Mouse (Mus musculus) myocyte (in vitro differentiated cells): Measurements from ENCODE around the gene Crym. TPM values are rescaled to one million over a fixed set of nuclear protein-coding genes. Genes with fewer than 3 reads are reported as not detected.

ENCODE experiments used
- H3K27me3 ChIP-seq: one replicate; pipeline ENCODE4 v1.6.1; 2011; ENCODE audit not compliant: control insufficient read depth, insufficient read depth, insufficient read length
- H3K36me3 ChIP-seq: one replicate; pipeline ENCODE4 v1.6.1; 2011; ENCODE audit not compliant: control insufficient read depth, insufficient read depth
- H3K4me2 ChIP-seq: one replicate; pipeline ENCODE4 v1.6.1; 2011; ENCODE audit warnings: low read depth, control low read depth
- H3K4me3 ChIP-seq: one replicate; pipeline ENCODE4 v1.5.1; 2011; ENCODE audit warnings: mild to moderate bottlenecking, control low read depth, moderate library complexity
- H3K79me2 ChIP-seq: one replicate; pipeline ENCODE4 v1.6.1; 2011; ENCODE audit not compliant: control insufficient read depth, insufficient read depth
- H3ac ChIP-seq: one replicate; pipeline ENCODE4 v1.6.1; 2011; ENCODE audit not compliant: control insufficient read depth, insufficient read length
- CEBPB ChIP-seq: IDR thresholded peaks from 2 replicates; pipeline ENCODE4 v1.6.1; 2011; ENCODE audit warnings: mild to moderate bottlenecking, moderate library complexity; ENCODE audit not compliant: poor library complexity, insufficient read depth, severe bottlenecking
- E2F4 ChIP-seq: IDR thresholded peaks from one replicate; pipeline ENCODE4 v1.6.1; 2011; ENCODE audit warnings: mild to moderate bottlenecking, control low read depth, moderate library complexity; ENCODE audit not compliant: insufficient read depth
- MAX ChIP-seq: IDR thresholded peaks from one replicate; pipeline ENCODE4 v1.6.1; 2011; ENCODE audit warnings: low read depth, mild to moderate bottlenecking, control low read depth
- MYOD1 ChIP-seq, 3 experiments: IDR thresholded peaks; one replicate each; pipeline ENCODE4 v1.6.1; 2011; ENCODE audit warnings: control low read depth in 2 of 3, low read depth in 2 of 3, mild to moderate bottlenecking in 2 of 3, moderate library complexity in 1 of 3; ENCODE audit not compliant: insufficient read length in 2 of 3, control insufficient read depth in 1 of 3
- MYOG ChIP-seq, 3 experiments: IDR thresholded peaks; one replicate each; pipeline ENCODE4 v1.6.1; 2011; ENCODE audit warnings: control low read depth in 2 of 3, low read depth in 2 of 3, mild to moderate bottlenecking in 2 of 3; ENCODE audit not compliant: insufficient read length in 2 of 3, control insufficient read depth in 1 of 3, insufficient read depth in 1 of 3
- POLR2A ChIP-seq: IDR thresholded peaks from one replicate; pipeline ENCODE4 v1.6.1; 2011; ENCODE audit warnings: low read depth, mild to moderate bottlenecking, control low read depth, moderate library complexity; ENCODE audit not compliant: insufficient read length
- POLR2AphosphoS2 ChIP-seq: IDR thresholded peaks from one replicate; pipeline ENCODE4 v1.6.1; 2011; ENCODE audit warnings: low read depth, control low read depth; ENCODE audit not compliant: insufficient read length
- REST ChIP-seq: IDR thresholded peaks from one replicate; pipeline ENCODE4 v1.6.1; 2011; ENCODE audit warnings: mild to moderate bottlenecking, control low read depth, moderate library complexity; ENCODE audit not compliant: insufficient read depth, insufficient read length
- SRF ChIP-seq: IDR thresholded peaks from one replicate; pipeline ENCODE4 v1.6.1; 2011; ENCODE audit warnings: low read depth; ENCODE audit not compliant: control insufficient read depth, insufficient read length
- TCF12 ChIP-seq: IDR thresholded peaks from one replicate; pipeline ENCODE4 v1.6.1; 2011; ENCODE audit warnings: mild to moderate bottlenecking, control low read depth; ENCODE audit not compliant: poor library complexity, insufficient read depth, severe bottlenecking
- TCF3 ChIP-seq: IDR thresholded peaks from one replicate; pipeline ENCODE4 v1.6.1; 2011; ENCODE audit warnings: low read depth, control low read depth; ENCODE audit not compliant: insufficient read length
- USF1 ChIP-seq: IDR thresholded peaks from one replicate; pipeline ENCODE4 v1.6.1; 2011; ENCODE audit warnings: low read depth, mild to moderate bottlenecking, control low read depth, moderate library complexity
- polyA plus RNA-seq: library from polyadenylated mRNA; unstranded; fragments of >200 nt; fragmentation: generic; extraction: Trizol; gene quantifications from one replicate; pipeline ENCODE4 v1.2.1, GENCODE M21; 2012; ENCODE audit warnings: missing spikeins

Gene Crym
- 9.8 TPM for polyA plus RNA-seq

DNA sequence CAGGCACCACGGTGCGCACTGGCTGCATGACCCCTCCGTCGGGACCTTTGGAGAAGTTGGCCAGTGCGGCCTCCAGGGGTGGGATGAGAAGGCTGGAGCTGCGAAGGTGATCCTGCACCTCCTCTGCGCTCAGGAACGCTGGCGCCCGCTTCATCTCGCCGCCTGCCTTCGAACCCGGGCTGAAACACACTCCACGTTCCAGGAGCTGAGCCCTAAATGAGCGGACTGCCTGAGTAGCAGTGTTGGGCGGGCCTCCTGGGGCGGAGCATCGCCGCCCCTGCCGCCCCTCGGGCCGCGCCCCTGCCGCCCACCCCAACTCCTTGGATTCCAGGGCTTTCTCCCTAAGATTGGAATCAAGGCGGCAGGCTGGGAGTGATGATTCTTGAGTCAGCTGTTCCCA is at the start of gene Crym:
TSS of gene Crym (minus strand) at position 341 of the 400 bp plus-strand sequence.
- Histone ChIP-seq H3K4me3 (peak within 1 kb of the TSS; percentile 12), H3K79me2 (no peaks in the 10 kb centered on the region), H3K36me3 (no peaks in the 10 kb centered on the region), H3K4me2 (peak within 1 kb of the TSS; percentile 18), H3K27me3 (no peaks in the 10 kb centered on the region), H3ac (no peak within 1 kb of the TSS)
- TF ChIP-seq CEBPB (no peak), POLR2AphosphoS2 (no peak), MYOG (IDR thresholded peaks at IDR 0.05; ENCODE audit: control insufficient read depth in 1 of 3, insufficient read depth in 1 of 3, insufficient read length in 2 of 3, low read depth in 2 of 3) (no peak), REST (no peak), POLR2A (peak; percentile 32)

DNA sequence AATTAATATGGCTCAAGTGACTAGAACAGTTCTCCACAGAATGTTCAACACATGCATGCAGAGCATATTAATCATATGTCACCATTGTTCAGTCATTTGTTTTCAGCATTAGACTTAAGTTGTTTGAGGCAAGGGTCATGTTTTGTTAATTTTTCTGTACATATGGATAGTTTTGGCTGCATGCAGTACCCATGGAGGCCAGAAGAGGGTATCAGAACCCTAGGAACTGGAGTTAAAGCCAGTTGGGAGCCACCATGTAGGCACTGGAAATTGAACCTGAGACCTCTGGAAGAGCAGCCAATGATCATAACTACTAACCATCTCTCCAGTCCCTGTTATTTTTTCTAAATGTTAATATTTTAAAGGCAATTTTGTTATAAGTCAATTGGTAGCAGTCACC is 39.2 kb upstream of the Crym start:
- H3K4me2 ChIP-seq, result no peak overlapping the region
- no peak overlapping the region for H3ac ChIP-seq
- H3K4me3 ChIP-seq, result no peak overlapping the region
- no peaks in the 10 kb centered on the region for H3K36me3 ChIP-seq
- TF ChIP-seq MYOG (IDR thresholded peaks at IDR 0.05; ENCODE audit: control insufficient read depth in 1 of 3, insufficient read depth in 1 of 3, insufficient read length in 2 of 3, low read depth in 2 of 3) (no peak), USF1 (no peak), CEBPB (no peak), POLR2A (no peak), MYOD1 (IDR thresholded peaks at IDR 0.05; ENCODE audit: control insufficient read depth in 1 of 3, insufficient read length in 2 of 3, low read depth in 2 of 3) (no peak), POLR2AphosphoS2 (no peak), MAX (no peak), E2F4 (no peak), TCF3 (no peak), SRF (no peak), REST (no peak), TCF12 (no peak)
- H3K27me3 ChIP-seq, result no peaks in the 10 kb centered on the region
- no peaks in the 10 kb centered on the region for H3K79me2 ChIP-seq

DNA sequence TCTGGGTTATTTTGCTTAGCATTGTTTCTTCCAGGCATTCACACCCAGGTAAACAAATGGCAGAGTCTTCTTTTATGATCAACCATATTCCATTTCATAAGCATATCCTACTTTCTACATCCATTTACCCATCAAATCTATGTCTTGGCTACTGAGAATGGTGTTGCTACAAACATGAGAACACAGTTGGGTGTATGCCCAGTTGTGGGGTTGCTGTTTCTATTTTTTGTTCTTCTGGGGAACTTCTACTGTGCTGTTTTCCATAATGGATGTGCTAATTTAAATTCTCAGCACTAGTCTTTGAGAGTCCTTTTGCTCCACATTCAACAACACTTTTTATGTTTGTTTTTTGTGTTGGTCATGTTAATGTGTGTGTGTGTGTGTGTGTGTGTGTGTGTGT is 26.6 kb upstream of the Crym start:
- TF ChIP-seq USF1 (no peak), REST (no peak), SRF (no peak), CEBPB (no peak), TCF12 (no peak), MAX (no peak), TCF3 (no peak), MYOG (IDR thresholded peaks at IDR 0.05; ENCODE audit: control insufficient read depth in 1 of 3, insufficient read depth in 1 of 3, insufficient read length in 2 of 3, low read depth in 2 of 3) (no peak), E2F4 (no peak), POLR2A (no peak), MYOD1 (IDR thresholded peaks at IDR 0.05; ENCODE audit: control insufficient read depth in 1 of 3, insufficient read length in 2 of 3, low read depth in 2 of 3) (no peak), POLR2AphosphoS2 (no peak)
- H3K36me3 ChIP-seq, result no peaks in the 10 kb centered on the region
- no peak overlapping the region for H3K4me2 ChIP-seq
- no peaks in the 10 kb centered on the region for H3K27me3 ChIP-seq
- H3ac ChIP-seq, result no peak overlapping the region
- no peaks in the 10 kb centered on the region for H3K79me2 ChIP-seq
- no peak overlapping the region for H3K4me3 ChIP-seq

DNA sequence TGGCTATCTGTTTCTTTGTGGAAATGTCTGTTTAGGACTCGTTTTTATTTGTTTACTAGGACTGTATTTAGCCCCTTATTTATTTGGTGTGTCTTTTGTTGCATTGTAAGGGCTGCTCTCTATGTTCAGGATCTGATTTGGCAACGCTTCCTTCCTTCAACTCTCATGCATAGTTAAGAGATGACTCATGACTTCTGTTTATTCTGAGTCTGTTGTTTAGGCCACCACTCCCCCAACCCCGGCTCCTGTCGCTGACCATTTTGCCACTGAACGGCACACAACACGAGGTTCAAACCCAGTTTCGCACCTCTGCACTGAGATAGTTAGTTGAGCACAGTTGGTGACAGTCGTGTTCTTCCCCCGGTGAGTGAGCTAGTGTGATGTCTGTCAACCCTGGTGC is 4.1 kb upstream of the Crym start:
- H3ac ChIP-seq, result no peak overlapping the region
- H3K4me2 ChIP-seq, result no peak overlapping the region
- no peak overlapping the region for H3K4me3 ChIP-seq
- no peaks in the 10 kb centered on the region for H3K79me2 ChIP-seq
- TF ChIP-seq POLR2A, result no peak
- TF ChIP-seq SRF, result no peak
- TF ChIP-seq MAX, result no peak
- TF ChIP-seq TCF3, result no peak
- TF ChIP-seq POLR2AphosphoS2, result no peak
- no peaks in the 10 kb centered on the region for H3K36me3 ChIP-seq
- H3K27me3 ChIP-seq, result no peaks in the 10 kb centered on the region

DNA sequence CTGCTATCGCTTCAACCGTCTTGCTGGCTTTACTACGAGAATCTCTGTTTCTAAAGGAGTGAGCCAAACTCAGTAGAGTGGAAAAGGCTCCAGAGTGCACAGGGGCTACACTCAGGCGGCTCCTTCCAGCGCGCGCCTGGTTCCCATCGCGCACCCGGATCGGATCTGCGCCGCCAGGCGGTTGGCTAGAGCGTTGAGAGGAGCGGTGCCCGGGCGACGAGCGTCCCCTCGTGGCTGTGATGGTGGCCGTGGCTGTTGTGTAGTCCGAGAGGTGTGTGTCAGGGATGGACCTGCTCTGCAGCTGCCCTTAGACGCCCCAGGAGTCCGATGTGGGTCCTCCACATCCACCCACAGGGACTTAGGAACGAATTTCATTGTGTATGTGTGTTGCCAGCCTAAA is 1.9 kb upstream of the Crym start, which contains the start of gene Abca14:
TSS of gene Abca14 (plus strand) at position 173 of the 400 bp plus-strand sequence.
- Histone ChIP-seq H3K4me3 (no peak within 1 kb of the TSS), H3K79me2 (no peaks in the 10 kb centered on the region), H3ac (no peak within 1 kb of the TSS), H3K4me2 (no peak within 1 kb of the TSS), H3K27me3 (no peaks in the 10 kb centered on the region), H3K36me3 (no peaks in the 10 kb centered on the region)
- TF ChIP-seq USF1 (no peak), MYOD1 (IDR thresholded peaks at IDR 0.05; ENCODE audit: control insufficient read depth in 1 of 3, insufficient read length in 2 of 3, low read depth in 2 of 3) (no peak), TCF3 (no peak), CEBPB (no peak), E2F4 (no peak), MYOG (IDR thresholded peaks at IDR 0.05; ENCODE audit: control insufficient read depth in 1 of 3, insufficient read depth in 1 of 3, insufficient read length in 2 of 3, low read depth in 2 of 3) (no peak), POLR2A (no peak), REST (no peak), POLR2AphosphoS2 (no peak), TCF12 (no peak), SRF (no peak), MAX (no peak)
